In genomic region chr3:119893165-119893910, GRCm38 (mm10) we compare ENCODE assay signal across 9 mouse cellular contexts.
A peak's percentile ranks its signal among the peaks of the same experiment; 100 is the strongest.
DNase-seq lines count a peak whose midpoint lies in the region; ATAC-seq lines count a peak whose summit lies in the region.
"Had no signal": no experiment of that assay in that cellular context is flagged by ENCODE, and none has a peak within 500 bp of the region (broad histone marks: within the 10 kb centered on the region; RNA-seq: fewer than 3 reads in every experiment).

No protein-coding gene starts in this region.

- peak overlapping the region; percentile 52 for H3K4me2 ChIP-seq in embryonic facial prominence, embryonic 15.5 days (replicated peaks)

- DNase-seq in heart, adult 11 months: peak; percentile 59
- no peak for DNase-seq in heart, postnatal 14 days
- DNase-seq in MN1 (ENCODE audit: low spot score): peak; percentile 13
- peak; percentile 43 for DNase-seq in limb, embryonic 10.5 days (ENCODE audit: low spot score)
- peak; percentile 5 for DNase-seq in retina, postnatal 7 days (ENCODE audit: low read depth, low spot score)
- DNase-seq in gastrocnemius, postnatal 25 days: no peak

- H3K27me3 ChIP-seq in embryonic facial prominence, embryonic 15.5 days: no peaks in the 10 kb centered on the region
- no peaks in the 10 kb centered on the region for H3K27me3 ChIP-seq in limb, embryonic 10.5 days (ENCODE audit: low read depth, poor library complexity, severe bottlenecking)

- H3K9me3 ChIP-seq in embryonic facial prominence, embryonic 15.5 days (replicated peaks): no peaks in the 10 kb centered on the region
- no peaks in the 10 kb centered on the region for H3K9me3 ChIP-seq in limb, embryonic 10.5 days (replicated peaks)

- intact Hi-C loops in heart, postnatal 14 days (cut with DNase I): no loop called here

- H3K36me3 ChIP-seq in embryonic facial prominence, embryonic 15.5 days: no peaks in the 10 kb centered on the region
- no peaks in the 10 kb centered on the region for H3K36me3 ChIP-seq in limb, embryonic 10.5 days

- 5% methylated on average over 20 of the region's 20 CpGs for WGBS in embryonic facial prominence, embryonic 15.5 days
- WGBS in limb, embryonic 10.5 days: 15% methylated on average over 20 of the region's 20 CpGs

- no peak overlapping the region for H3K9ac ChIP-seq in embryonic facial prominence, embryonic 15.5 days

- H3K4me1 ChIP-seq in embryonic facial prominence, embryonic 15.5 days: peaks cover 7% of the 10 kb centered on the region; the same call in 1 of the 2 replicates
- peaks cover 19% of the 10 kb centered on the region for H3K4me1 ChIP-seq in limb, embryonic 10.5 days

- no peak overlapping the region for H3K27ac ChIP-seq in embryonic facial prominence, embryonic 15.5 days (replicated peaks)
- H3K27ac ChIP-seq in limb, embryonic 10.5 days: no peak overlapping the region

- no peak for ATAC-seq in embryonic facial prominence, embryonic 15.5 days (ENCODE audit: insufficient number of reproducible peaks, low FRiP score, low TSS enrichment, low read depth)
- no peak for ATAC-seq in CD4-positive, CD25-positive, alpha-beta regulatory T cell, adult 4 months

- peak overlapping the region; percentile 27 for H3K4me3 ChIP-seq in embryonic facial prominence, embryonic 15.5 days (replicated peaks)
- peak overlapping the region; percentile 40 for H3K4me3 ChIP-seq in limb, embryonic 10.5 days
- H3K4me3 ChIP-seq: erythroblast, embryonic 14.5 days had no signal

Comparison
In these comparisons a context has a peak if more than half of its experiments do, and no peak if none do; other contexts are left out.
1. DNase-seq: peak in heart, adult 11 months (single experiment), MN1 (single experiment), limb, embryonic 10.5 days (single experiment) and retina, postnatal 7 days (single experiment); none in heart, postnatal 14 days (0 of 2) and gastrocnemius, postnatal 25 days (single experiment).